Mouse (Mus musculus) testis, adult 2 months (tissue): Measurements from ENCODE around the gene Rffl. TPM values are rescaled to one million over a fixed set of nuclear protein-coding genes. Genes with fewer than 3 reads are reported as not detected.
"Not testable (repeated sequence)": the region's sequence is repeated elsewhere in the genome, so short reads cannot be mapped to it uniquely, and the experiment has no call there.

ENCODE experiments used
- H3K27ac ChIP-seq: fragments of 200-500 bp; 2 replicates; pipeline ENCODE4 v1.5.1; 2012; ENCODE audit warnings: low read depth, low read length; ENCODE audit not compliant: control insufficient read depth, insufficient read depth
- H3K27me3 ChIP-seq: fragments of 200-500 bp; 2 replicates; pipeline ENCODE4 v1.6.1; 2012; ENCODE audit warnings: mild to moderate bottlenecking, low read length, moderate library complexity; ENCODE audit not compliant: control insufficient read depth, insufficient read depth
- H3K36me3 ChIP-seq: fragments of 200-500 bp; 2 replicates; pipeline ENCODE4 v1.6.1; 2012; ENCODE audit warnings: mild to moderate bottlenecking, low read length; ENCODE audit not compliant: control insufficient read depth, insufficient read depth
- H3K4me1 ChIP-seq: fragments of 200-500 bp; 2 replicates; pipeline ENCODE4 v1.6.1; 2012; ENCODE audit warnings: low read length; ENCODE audit not compliant: control insufficient read depth, insufficient read depth
- H3K4me3 ChIP-seq: fragments of 200-500 bp; 2 replicates; pipeline ENCODE4 v1.5.1; 2012; ENCODE audit warnings: low read depth, mild to moderate bottlenecking, low read length, moderate library complexity, mixed read lengths; ENCODE audit not compliant: control insufficient read depth
- CTCF ChIP-seq: fragments of 200-500 bp; IDR thresholded peaks from 2 replicates; pipeline ENCODE4 v1.5.1; 2012; ENCODE audit warnings: low read depth, mild to moderate bottlenecking, inconsistent platforms, low read length, moderate library complexity; ENCODE audit not compliant: control insufficient read depth, insufficient read depth, insufficient replicate concordance
- POLR2A ChIP-seq: fragments of 200-500 bp; IDR thresholded peaks from 2 replicates; pipeline ENCODE4 v1.6.1; 2012; ENCODE audit warnings: low read depth, mild to moderate bottlenecking, inconsistent platforms, low read length, moderate library complexity; ENCODE audit not compliant: control insufficient read depth
- polyA plus RNA-seq: library from polyadenylated mRNA; depleted of rRNA; stranded (reverse); fragments of >200 nt; gene quantifications from 2 replicates; pipeline ENCODE4 v1.2.3, GENCODE M21; 2012

Gene Rffl
- polyA plus RNA-seq, 1 experiment, result 143 TPM

GRCm38 (mm10) chr11:82844771-82845414 is 26.1 kb downstream of the Rffl start:
- Histone ChIP-seq H3K36me3 (no peaks in the 10 kb centered on the region), H3K27ac (no peak overlapping the region), H3K27me3 (no peaks in the 10 kb centered on the region), H3K4me3 (no peak overlapping the region), H3K4me1 (peaks cover 2% of the 10 kb centered on the region; the same call in 1 of the 2 replicates)
- TF ChIP-seq CTCF (no peak), POLR2A (no peak)

GRCm38 (mm10) chr11:82838511-82838910 is 32.5 kb downstream of the Rffl start:
- Histone ChIP-seq H3K4me3 (no peak overlapping the region), H3K27ac (no peak overlapping the region), H3K4me1 (no peaks in the 10 kb centered on the region), H3K36me3 (no peaks in the 10 kb centered on the region), H3K27me3 (no peaks in the 10 kb centered on the region)
- TF ChIP-seq CTCF, result no peak
- no peak for TF ChIP-seq POLR2A

- TF ChIP-seq CTCF (no peak), POLR2A (no peak)
- H3K27ac ChIP-seq, result no peak overlapping the region
- H3K4me3 ChIP-seq, result no peak overlapping the region
- H3K27me3 ChIP-seq, result no peaks in the 10 kb centered on the region
- H3K36me3 ChIP-seq, result no peaks in the 10 kb centered on the region
- H3K4me1 ChIP-seq, result no peaks in the 10 kb centered on the region
Observed at GRCm38 (mm10) chr11:82837848-82838247, 33.2 kb downstream of the Rffl start.

GRCm38 (mm10) chr11:82837192-82837591 is 33.8 kb downstream of the Rffl start:
- no peaks in the 10 kb centered on the region for H3K27me3 ChIP-seq
- no peak overlapping the region for H3K4me3 ChIP-seq
- no peak overlapping the region for H3K27ac ChIP-seq
- TF ChIP-seq POLR2A, result no peak
- no peak for TF ChIP-seq CTCF
- H3K4me1 ChIP-seq, result no peaks in the 10 kb centered on the region
- H3K36me3 ChIP-seq, result no peaks in the 10 kb centered on the region

- Histone ChIP-seq H3K27ac (no peak overlapping the region), H3K4me3 (no peak overlapping the region), H3K36me3 (no peaks in the 10 kb centered on the region), H3K4me1 (no peaks in the 10 kb centered on the region), H3K27me3 (no peaks in the 10 kb centered on the region)
- TF ChIP-seq CTCF (no peak), POLR2A (no peak)
Observed at GRCm38 (mm10) chr11:82835616-82836432, 35.2 kb downstream of the Rffl start.

- not testable (repeated sequence) for H3K36me3 ChIP-seq, H3K27me3 ChIP-seq, H3K27ac ChIP-seq, H3K4me3 ChIP-seq, H3K4me1 ChIP-seq
Observed at GRCm38 (mm10) chr11:82834359-82834758, 36.7 kb downstream of the Rffl start.

GRCm38 (mm10) chr11:82833929-82834328 is 37.1 kb downstream of the Rffl start:
- Histone ChIP-seq H3K27me3 (no peaks in the 10 kb centered on the region), H3K4me1 (no peaks in the 10 kb centered on the region), H3K4me3 (no peak overlapping the region), H3K27ac (no peak overlapping the region), H3K36me3 (no peaks in the 10 kb centered on the region)
- TF ChIP-seq POLR2A, result no peak
- TF ChIP-seq CTCF, result no peak

GRCm38 (mm10) chr11:82832402-82832801 is 38.6 kb downstream of the Rffl start:
- not testable (repeated sequence) for H3K36me3 ChIP-seq, H3K27me3 ChIP-seq, H3K4me3 ChIP-seq, H3K4me1 ChIP-seq, H3K27ac ChIP-seq
